Mouse (Mus musculus) embryonic facial prominence, embryonic 10.5 days (tissue): ENCODE results near the gene Zc3h4. TPM values are rescaled to one million over a fixed set of nuclear protein-coding genes. Genes with fewer than 3 reads are reported as not detected.

Experiments
- DNase-seq: peaks from one replicate; pipeline ENCODE4 v3.0.0-alpha.2; 2017; ENCODE audit warnings: low spot score
- H3K27ac ChIP-seq: fragments of 300-500 bp; sonication (generic); replicated peaks from 2 replicates; pipeline ENCODE4 v1.5.1; 2016; ENCODE audit warnings: mild to moderate bottlenecking
- H3K27me3 ChIP-seq: fragments of 300-500 bp; sonication (generic); replicated peaks from 2 replicates; pipeline ENCODE4 v1.6.1; 2016; ENCODE audit warnings: low read depth, mild to moderate bottlenecking; ENCODE audit not compliant: poor library complexity, severe bottlenecking
- H3K36me3 ChIP-seq: fragments of 300-500 bp; sonication (generic); replicated peaks from 2 replicates; pipeline ENCODE4 v1.6.1; 2016; ENCODE audit warnings: mild to moderate bottlenecking, moderate library complexity
- H3K4me1 ChIP-seq: fragments of 300-500 bp; sonication (generic); 2 replicates; pipeline ENCODE4 v1.6.1; 2016
- H3K4me3 ChIP-seq: fragments of 300-500 bp; sonication (generic); 2 replicates; pipeline ENCODE4 v1.5.1; 2016; ENCODE audit warnings: mild to moderate bottlenecking, moderate library complexity
- H3K9me3 ChIP-seq: fragments of 300-500 bp; sonication (generic); 2 replicates; pipeline ENCODE4 v1.6.1; 2016; ENCODE audit warnings: mild to moderate bottlenecking
- WGBS: fragments of 180-500 bp; shearing (Covaris S2); methylation state at CpG from one replicate; pipeline ENCODE4 v1.1.7; 2016; 5-methylcytosine and 5-hydroxymethylcytosine counted together
- polyA plus RNA-seq: library from polyadenylated mRNA; unstranded; fragments of >200 nt; fragmentation: Nextera tagmentation; extraction: Ambion mirVana; gene quantifications from 2 replicates; pipeline ENCODE4 v1.2.1, GENCODE M21; 2016

The Zc3h4 gene
- polyA plus RNA-seq, 1 experiment from 2014 or later = 22.2 TPM

GRCm38 (mm10) chr7:16475321-16475720 is 74.6 kb downstream of the Zc3h4 start:
- no peak overlapping the region for H3K27ac ChIP-seq
- DNase-seq = no peak
- H3K4me1 ChIP-seq = peaks cover 29% of the 10 kb centered on the region
- no peaks in the 10 kb centered on the region for H3K9me3 ChIP-seq
- peaks cover 76% of the 10 kb centered on the region for H3K27me3 ChIP-seq
- peak overlapping the region; percentile 55 for H3K4me3 ChIP-seq
- no peaks in the 10 kb centered on the region for H3K36me3 ChIP-seq
- 4% methylated on average over 23 of the region's 23 CpGs for WGBS

- Histone ChIP-seq H3K27me3 (peaks cover 70% of the 10 kb centered on the region), H3K4me1 (peaks cover 29% of the 10 kb centered on the region), H3K36me3 (no peaks in the 10 kb centered on the region), H3K9me3 (no peaks in the 10 kb centered on the region), H3K4me3 (peak overlapping the region; percentile 55), H3K27ac (no peak overlapping the region)
- DNase-seq = peak; percentile 27
- 2% methylated on average over 59 of the region's 59 CpGs for WGBS
Observed at GRCm38 (mm10) chr7:16475764-16476599, 75.3 kb downstream of the Zc3h4 start.

GRCm38 (mm10) chr7:16476600-16476989 is 75.9 kb downstream of the Zc3h4 start:
- peak; percentile 65 for DNase-seq
- Histone ChIP-seq H3K27me3 (peaks cover 63% of the 10 kb centered on the region), H3K27ac (no peak overlapping the region), H3K4me3 (peak overlapping the region; percentile 55), H3K4me1 (peaks cover 29% of the 10 kb centered on the region), H3K36me3 (no peaks in the 10 kb centered on the region), H3K9me3 (no peaks in the 10 kb centered on the region)
- 3% methylated on average over 34 of the region's 34 CpGs for WGBS

- H3K4me1 ChIP-seq = peaks cover 24% of the 10 kb centered on the region
- peak within 1 kb of the TSS; percentile 55 for H3K4me3 ChIP-seq
- 85% methylated on average over 8 of the region's 8 CpGs for WGBS
- H3K27ac ChIP-seq = no peak within 1 kb of the TSS
- no peaks in the 10 kb centered on the region for H3K9me3 ChIP-seq
- no peak for DNase-seq
- no peaks in the 10 kb centered on the region for H3K36me3 ChIP-seq
- H3K27me3 ChIP-seq = peaks cover 53% of the 10 kb centered on the region
Observed at GRCm38 (mm10) chr7:16477628-16478027, 76.9 kb downstream of the Zc3h4 start, which contains the start of gene Npas1. Gene Npas1 (minus strand): TSS chr7:16477728.

Other genes with a start within 250 kb of the Zc3h4 start
- 55.5 and 67.7 TPM in 2 replicates for gene Meis3, start 225.8 kb upstream of the Zc3h4 start, polyA plus RNA-seq
- gene Dhx34, start 178.9 kb upstream of the Zc3h4 start, polyA plus RNA-seq = 19.0 and 20.1 TPM in 2 replicates
- 0.05 and 0.09 TPM in 2 replicates for gene C5ar2, start 156.8 kb upstream of the Zc3h4 start, polyA plus RNA-seq
- 0.54 and 0.64 TPM in 2 replicates for gene C5ar1, start 141.4 kb upstream of the Zc3h4 start, polyA plus RNA-seq
- gene Inafm1, start 127.3 kb upstream of the Zc3h4 start, polyA plus RNA-seq = 5.9 and 9.1 TPM in 2 replicates
- gene Ccdc9, start 114.1 kb upstream of the Zc3h4 start, polyA plus RNA-seq = 27.1 and 27.5 TPM in 2 replicates
- gene Bbc3, start 92.5 kb upstream of the Zc3h4 start, polyA plus RNA-seq = 12.9 and 13.4 TPM in 2 replicates
- 479 and 497 TPM in 2 replicates for gene Sae1, start 13.1 kb upstream of the Zc3h4 start, polyA plus RNA-seq
- gene Tmem160, start 51.9 kb downstream of the Zc3h4 start, polyA plus RNA-seq = 71.5 and 76.4 TPM in 2 replicates
- 0.98 and 1.4 TPM in 2 replicates for gene Npas1, start 76.8 kb downstream of the Zc3h4 start, polyA plus RNA-seq
- gene Arhgap35, start 214.1 kb downstream of the Zc3h4 start, polyA plus RNA-seq = 32.4 and 32.6 TPM in 2 replicates